Mouse (Mus musculus) intestine, embryonic 16.5 days (tissue): ENCODE results near the gene Clybl. TPM values are rescaled to one million over a fixed set of nuclear protein-coding genes. Genes with fewer than 3 reads are reported as not detected.

Experiments
- ATAC-seq: fragments of 200-750 bp; cut with Nextera tagmentation; 2 replicates; pipeline ENCODE4 v1.8.0; 2017; ENCODE audit warnings: moderate TSS enrichment, moderate library complexity
- H3K27ac ChIP-seq: fragments of 300-500 bp; sonication (generic); 2 replicates; pipeline ENCODE4 v1.5.1; 2014; ENCODE audit warnings: mild to moderate bottlenecking, low read length
- H3K27me3 ChIP-seq: fragments of 300-500 bp; sonication (generic); replicated peaks from 2 replicates; pipeline ENCODE4 v1.6.1; 2014; ENCODE audit warnings: low read length, control low read depth, mixed read lengths; ENCODE audit not compliant: control insufficient read depth, insufficient read depth
- H3K36me3 ChIP-seq: fragments of 300-500 bp; sonication (generic); 2 replicates; pipeline ENCODE4 v1.6.1; 2014; ENCODE audit warnings: low read length, control low read depth; ENCODE audit not compliant: control insufficient read depth, insufficient read depth
- H3K4me1 ChIP-seq: fragments of 300-500 bp; sonication (generic); 2 replicates; pipeline ENCODE4 v1.6.1; 2014; ENCODE audit warnings: low read length, control low read depth, mixed read lengths; ENCODE audit not compliant: control insufficient read depth, insufficient read depth
- H3K4me2 ChIP-seq: fragments of 300-500 bp; sonication (generic); 2 replicates; pipeline ENCODE4 v1.6.1; 2014; ENCODE audit warnings: low read depth, low read length, control low read depth
- H3K4me3 ChIP-seq: fragments of 300-500 bp; sonication (generic); 2 replicates; pipeline ENCODE4 v1.5.1; 2014; ENCODE audit warnings: mild to moderate bottlenecking, low read length
- H3K9ac ChIP-seq: fragments of 300-500 bp; sonication (generic); 2 replicates; pipeline ENCODE4 v1.6.1; 2014; ENCODE audit warnings: low read depth, low read length
- H3K9me3 ChIP-seq: fragments of 300-500 bp; sonication (generic); 2 replicates; pipeline ENCODE4 v1.6.1; 2016; ENCODE audit warnings: low read length, control low read depth; ENCODE audit not compliant: control insufficient read depth
- WGBS: fragments of 180-500 bp; shearing (Covaris S2); extraction: QIAGEN DNeasy Blood & Tissue Kit; methylation state at CpG from one replicate; pipeline ENCODE4 v1.1.7; 2014; 5-methylcytosine and 5-hydroxymethylcytosine counted together
- polyA plus RNA-seq: library from polyadenylated mRNA; unstranded; fragments of >200 nt; fragmentation: Nextera tagmentation; extraction: Ambion mirVana; gene quantifications from 2 replicates; pipeline ENCODE4 v1.2.1, GENCODE M21; 2015

Clybl gene
- polyA plus RNA-seq, 1 experiment from 2014 or later, result 38.7 TPM

DNA sequence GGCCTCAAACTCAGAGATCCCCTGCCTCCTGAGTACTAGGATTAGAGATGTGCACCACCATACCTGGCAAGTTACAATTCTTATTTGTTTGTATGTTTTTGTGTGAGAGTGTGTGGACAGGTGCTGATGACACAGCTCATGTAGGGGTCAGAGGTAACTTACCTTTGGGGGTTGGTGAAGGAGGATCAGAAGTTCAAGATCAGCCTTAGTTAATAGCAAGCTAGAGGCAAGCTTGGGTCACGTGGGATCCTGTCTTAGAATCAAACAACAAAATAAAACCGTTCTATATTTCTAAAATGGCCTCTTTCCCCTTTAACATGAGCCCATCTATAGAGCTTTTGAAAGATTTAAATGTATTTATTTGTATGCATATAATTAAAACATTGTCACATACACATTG, 9.0 kb downstream of the Clybl start:
- Histone ChIP-seq H3K4me1 (no peaks in the 10 kb centered on the region), H3K4me3 (no peak overlapping the region), H3K9me3 (no peaks in the 10 kb centered on the region), H3K9ac (no peak overlapping the region), H3K27me3 (no peaks in the 10 kb centered on the region), H3K27ac (no peak overlapping the region), H3K4me2 (no peak overlapping the region), H3K36me3 (no peaks in the 10 kb centered on the region)
- no peak for ATAC-seq
- 34% methylated on average over 2 of the region's 2 CpGs for WGBS

DNA sequence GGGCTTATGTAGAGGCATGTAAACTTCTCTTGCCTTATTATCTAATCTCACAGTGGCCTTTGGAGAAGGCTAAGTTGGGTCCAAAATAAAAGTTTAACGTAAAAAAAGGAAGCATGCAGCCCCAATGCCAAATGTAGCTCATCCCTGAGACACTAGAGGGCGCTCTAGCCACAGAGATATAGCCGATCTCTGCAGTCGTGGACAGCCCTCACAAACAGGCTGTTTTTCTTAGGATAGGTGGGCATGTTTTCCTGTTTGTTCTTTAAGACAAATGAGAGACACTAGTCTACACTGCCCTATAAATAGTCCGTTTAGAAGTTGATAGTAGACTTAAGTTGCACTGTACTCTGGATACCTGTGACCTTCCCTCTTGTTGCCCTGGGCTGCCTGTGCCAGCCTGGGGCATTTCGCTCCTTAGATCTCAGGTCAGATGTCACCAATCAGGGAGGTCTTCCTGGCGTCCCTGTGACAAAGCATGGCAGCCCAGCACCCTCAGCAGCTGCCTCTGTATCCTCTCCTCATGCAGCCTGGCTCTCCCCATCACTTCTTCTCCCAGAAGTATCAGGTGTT, 9.5 kb downstream of the Clybl start:
- Histone ChIP-seq H3K27ac (no peak overlapping the region), H3K4me1 (no peaks in the 10 kb centered on the region), H3K9ac (no peak overlapping the region), H3K4me2 (no peak overlapping the region), H3K9me3 (no peaks in the 10 kb centered on the region), H3K4me3 (no peak overlapping the region), H3K27me3 (no peaks in the 10 kb centered on the region), H3K36me3 (no peaks in the 10 kb centered on the region)
- 14% methylated on average over 7 of the region's 7 CpGs for WGBS
- ATAC-seq, result peak; percentile 55; the same call in 1 of the 2 replicates

DNA sequence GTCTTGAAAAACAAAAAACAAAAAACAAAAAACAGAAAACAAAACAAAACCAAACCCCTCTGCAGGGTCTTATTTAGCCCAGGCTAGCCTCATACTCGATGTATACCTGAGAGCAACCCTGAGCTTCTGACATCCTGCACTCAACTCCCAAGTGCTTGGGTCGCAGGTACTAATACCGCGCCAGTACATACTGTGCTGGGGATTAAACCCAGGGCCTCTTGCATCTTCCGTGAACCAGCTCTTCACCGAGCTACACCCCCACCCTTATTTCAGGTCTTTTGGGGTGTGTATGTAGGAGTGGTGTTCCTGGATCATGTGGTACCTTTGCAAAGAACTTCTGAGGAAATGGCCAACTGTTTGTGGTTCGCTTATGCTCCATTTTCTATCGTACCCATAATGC, 13.1 kb downstream of the Clybl start:
- no peaks in the 10 kb centered on the region for H3K9me3 ChIP-seq
- H3K27ac ChIP-seq, result no peak overlapping the region
- H3K4me1 ChIP-seq, result no peaks in the 10 kb centered on the region
- H3K9ac ChIP-seq, result no peak overlapping the region
- ATAC-seq, result no peak
- WGBS, result 96% methylated on average over 8 of the region's 8 CpGs
- no peaks in the 10 kb centered on the region for H3K36me3 ChIP-seq
- H3K4me3 ChIP-seq, result no peak overlapping the region
- no peaks in the 10 kb centered on the region for H3K27me3 ChIP-seq
- H3K4me2 ChIP-seq, result no peak overlapping the region

DNA sequence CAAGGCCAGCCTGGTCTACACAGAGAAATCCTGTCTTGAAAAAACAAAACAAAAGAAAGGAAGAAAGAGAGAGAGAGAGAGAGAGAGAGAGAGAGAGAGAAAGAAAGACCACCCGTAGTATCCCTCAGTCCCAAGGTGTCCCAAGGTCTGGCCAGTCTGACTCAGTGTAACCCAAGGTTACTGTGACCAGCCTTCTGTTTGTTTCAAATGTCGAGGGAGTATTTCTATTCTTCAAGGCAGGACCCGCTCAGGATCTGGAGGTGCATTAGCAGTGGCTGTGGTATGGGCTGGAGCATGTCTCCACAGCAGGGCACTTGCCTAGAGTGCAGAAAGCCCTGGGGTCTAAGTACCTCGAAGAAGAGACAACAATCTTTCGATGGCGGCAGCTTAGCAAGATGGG, 15.3 kb downstream of the Clybl start:
- Histone ChIP-seq H3K9ac (no peak overlapping the region), H3K4me2 (no peak overlapping the region), H3K4me3 (no peak overlapping the region), H3K9me3 (no peaks in the 10 kb centered on the region), H3K27ac (no peak overlapping the region), H3K4me1 (no peaks in the 10 kb centered on the region), H3K36me3 (no peaks in the 10 kb centered on the region), H3K27me3 (no peaks in the 10 kb centered on the region)
- ATAC-seq, result no peak
- WGBS, result 86% methylated on average over 6 of the region's 6 CpGs

DNA sequence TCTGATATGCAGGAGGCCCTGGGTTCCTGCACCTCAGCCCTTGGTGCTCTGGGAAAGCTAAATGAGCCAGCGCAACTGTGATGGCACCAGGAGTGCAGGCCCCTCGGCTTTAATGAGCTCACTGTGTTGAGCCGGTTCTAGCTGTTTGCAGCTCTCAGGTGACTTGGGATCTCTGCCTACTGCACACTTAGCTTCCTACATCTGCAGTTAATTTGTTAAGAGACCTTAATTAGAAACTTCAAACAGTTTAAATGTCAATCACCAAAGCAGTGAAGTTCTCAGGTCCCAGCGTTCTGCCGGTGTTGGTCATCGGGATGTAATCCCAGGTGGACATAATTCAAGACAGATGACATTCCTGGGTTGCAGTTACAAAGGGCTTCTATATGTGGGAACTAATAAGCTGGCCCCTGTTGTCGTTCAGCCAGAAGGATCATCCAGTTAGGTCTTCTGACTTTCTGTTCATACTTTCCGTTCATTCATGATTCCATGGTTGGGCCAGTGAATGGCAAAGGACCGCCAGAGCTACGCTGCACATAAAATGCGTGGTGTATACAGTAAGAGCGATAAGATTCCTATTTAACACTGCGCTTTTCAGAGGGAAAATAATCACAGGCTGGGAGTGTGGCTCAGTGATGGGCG, 18.9 kb downstream of the Clybl start:
- Histone ChIP-seq H3K4me3 (no peak overlapping the region), H3K27me3 (no peaks in the 10 kb centered on the region), H3K9ac (no peak overlapping the region), H3K4me2 (no peak overlapping the region), H3K36me3 (no peaks in the 10 kb centered on the region), H3K27ac (no peak overlapping the region), H3K4me1 (no peaks in the 10 kb centered on the region), H3K9me3 (no peaks in the 10 kb centered on the region)
- 85% methylated on average over 14 of the region's 14 CpGs for WGBS
- no peak for ATAC-seq

DNA sequence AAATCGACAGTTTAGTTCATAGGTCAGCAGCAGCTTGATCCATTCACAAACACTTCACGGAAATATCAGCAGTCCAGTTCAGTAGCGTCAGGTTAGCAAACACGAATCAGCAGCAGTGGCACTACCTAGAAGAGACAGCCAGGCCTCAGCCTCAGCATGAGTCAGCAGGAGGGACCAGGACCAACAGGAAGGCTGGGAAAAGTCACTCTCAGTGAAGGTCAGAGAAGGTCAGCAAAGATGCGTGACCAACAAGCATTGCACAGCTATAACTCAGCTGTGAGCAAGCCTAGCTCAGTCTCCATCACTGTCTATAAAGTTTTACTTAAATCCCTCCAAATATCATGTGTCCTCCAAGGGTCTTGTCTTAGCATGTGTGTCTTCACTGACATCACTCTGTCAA, 27.7 kb downstream of the Clybl start:
- ATAC-seq, result no peak
- H3K4me1 ChIP-seq, result no peaks in the 10 kb centered on the region
- H3K4me3 ChIP-seq, result no peak overlapping the region

DNA sequence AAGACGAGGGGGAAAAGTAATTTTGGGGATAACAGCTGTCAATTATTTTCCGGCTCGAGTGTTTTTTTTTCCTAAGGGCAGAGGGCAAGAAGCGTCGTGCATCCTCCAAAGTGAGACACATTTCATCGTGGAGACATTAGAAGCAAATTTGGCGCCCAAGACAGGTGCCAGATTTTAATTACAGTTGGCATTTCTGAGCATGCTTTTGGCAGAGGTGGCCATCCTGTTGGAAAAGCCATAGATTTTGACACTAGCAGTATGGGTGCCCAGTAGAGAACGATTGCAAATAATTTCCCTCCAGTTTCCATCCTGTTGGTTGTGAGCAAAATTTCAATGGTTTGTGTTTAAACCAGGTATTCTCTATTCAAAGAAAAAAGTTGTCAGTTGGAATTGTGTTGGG, 32.1 kb downstream of the Clybl start:
- H3K27ac ChIP-seq, result no peak overlapping the region
- H3K9me3 ChIP-seq, result no peaks in the 10 kb centered on the region
- WGBS, result 82% methylated on average over 8 of the region's 8 CpGs
- no peak overlapping the region for H3K4me3 ChIP-seq
- H3K27me3 ChIP-seq, result no peaks in the 10 kb centered on the region
- no peaks in the 10 kb centered on the region for H3K4me1 ChIP-seq
- H3K9ac ChIP-seq, result no peak overlapping the region
- no peak overlapping the region for H3K4me2 ChIP-seq
- H3K36me3 ChIP-seq, result no peaks in the 10 kb centered on the region
- no peak for ATAC-seq

More for the DNA sequence above, 27.7 kb downstream of the Clybl start:
- no peak overlapping the region for H3K9ac ChIP-seq
- no peaks in the 10 kb centered on the region for H3K27me3 ChIP-seq
- H3K9me3 ChIP-seq, result no peaks in the 10 kb centered on the region
- WGBS, result 57% methylated on average over 5 of the region's 5 CpGs
- no peaks in the 10 kb centered on the region for H3K36me3 ChIP-seq
- no peak overlapping the region for H3K27ac ChIP-seq
- H3K4me2 ChIP-seq, result no peak overlapping the region

DNA sequence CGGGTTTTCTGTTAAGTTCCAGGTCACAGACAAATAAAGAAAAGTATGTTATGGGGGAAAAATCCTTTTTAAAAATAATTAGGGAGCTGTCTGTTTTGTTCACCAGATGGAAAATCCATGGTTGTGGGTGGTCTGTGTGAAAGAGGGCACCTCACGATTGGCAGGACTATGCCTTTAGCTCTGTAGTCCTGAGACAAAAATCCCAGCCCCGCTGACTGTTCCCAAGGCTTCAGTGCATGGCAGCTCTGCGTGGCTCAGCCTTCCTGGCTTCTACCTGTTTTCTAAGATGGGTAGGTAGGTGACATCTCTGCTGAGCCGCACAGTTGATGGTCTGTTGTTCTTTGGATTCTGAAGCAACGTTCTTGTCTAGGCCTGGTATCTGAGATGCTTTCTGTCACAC, 32.6 kb downstream of the Clybl start:
- Histone ChIP-seq H3K27ac (no peak overlapping the region), H3K27me3 (no peaks in the 10 kb centered on the region), H3K36me3 (no peaks in the 10 kb centered on the region), H3K9ac (no peak overlapping the region), H3K4me2 (no peak overlapping the region), H3K9me3 (no peaks in the 10 kb centered on the region), H3K4me3 (no peak overlapping the region), H3K4me1 (no peaks in the 10 kb centered on the region)
- WGBS, result 92% methylated on average over 6 of the region's 6 CpGs
- ATAC-seq, result no peak

DNA sequence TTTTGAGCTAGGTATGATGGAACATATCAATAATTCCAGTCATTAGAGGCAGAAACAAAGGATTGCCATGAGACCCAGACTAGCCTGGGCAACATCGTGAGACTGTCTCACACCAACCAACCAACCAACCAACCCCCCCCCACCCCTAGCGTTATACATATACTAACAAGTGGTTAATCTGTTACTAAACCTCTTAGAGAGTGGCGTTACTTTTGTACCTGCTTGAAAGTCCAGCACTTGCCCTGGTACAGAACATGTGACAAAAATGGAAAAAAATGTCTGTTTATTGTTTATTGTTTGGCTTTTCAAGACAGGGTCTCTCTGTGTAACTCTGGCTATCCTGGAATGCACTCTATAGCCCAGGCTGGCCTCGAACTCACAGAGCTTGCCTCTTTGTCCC, 35.7 kb downstream of the Clybl start:
- Histone ChIP-seq H3K36me3 (no peaks in the 10 kb centered on the region), H3K27ac (no peak overlapping the region), H3K27me3 (no peaks in the 10 kb centered on the region), H3K4me3 (no peak overlapping the region), H3K4me1 (no peaks in the 10 kb centered on the region), H3K4me2 (no peak overlapping the region), H3K9ac (no peak overlapping the region), H3K9me3 (no peaks in the 10 kb centered on the region)
- no peak for ATAC-seq
- 83% methylated on average over 4 of the region's 4 CpGs for WGBS

DNA sequence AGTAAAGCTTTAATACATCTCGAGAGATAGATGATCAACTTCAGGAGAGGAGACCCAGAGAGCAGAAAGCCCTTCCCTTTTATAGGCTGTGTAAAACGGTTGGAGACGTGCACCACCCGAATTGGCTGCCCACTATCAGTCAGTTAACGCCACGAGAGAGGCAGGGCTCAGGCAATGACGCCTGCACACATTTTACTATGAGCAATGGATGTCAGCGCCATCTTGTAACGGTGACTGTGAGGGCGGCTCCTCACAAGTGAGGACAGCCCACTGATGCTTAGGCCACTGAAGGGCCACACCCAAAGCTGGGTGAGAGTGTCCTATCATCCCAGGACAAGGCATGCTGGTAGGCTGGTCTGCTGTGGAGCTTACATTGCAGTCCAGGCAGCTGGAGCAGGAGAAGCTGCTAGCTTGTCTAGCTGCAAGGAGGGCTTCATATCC, 41.5 kb downstream of the Clybl start:
- Histone ChIP-seq H3K4me1 (no peaks in the 10 kb centered on the region), H3K27me3 (peaks cover 12% of the 10 kb centered on the region), H3K4me2 (no peak overlapping the region), H3K4me3 (no peak overlapping the region), H3K36me3 (no peaks in the 10 kb centered on the region), H3K9me3 (no peaks in the 10 kb centered on the region), H3K27ac (no peak overlapping the region), H3K9ac (no peak overlapping the region)
- ATAC-seq, result peak; percentile 17; the same call in 1 of the 2 replicates
- WGBS, result 65% methylated on average over 10 of the region's 10 CpGs
